Mouse (Mus musculus): ENCODE measurements around the gene Fam71a. TPM values are rescaled to one million over a fixed set of nuclear protein-coding genes. Genes with fewer than 3 reads are reported as not detected.

Gene Fam71a
- polyA plus RNA-seq, 1 experiment: not detected

- no peak overlapping the region for H3ac ChIP-seq (ENCODE audit: control insufficient read depth, insufficient read length, low read depth)
- no peaks in the 10 kb centered on the region for H3K36me3 ChIP-seq (ENCODE audit: control insufficient read depth, insufficient read depth)
- H3K79me3 ChIP-seq (ENCODE audit: low read depth): no peaks in the 10 kb centered on the region
- TF ChIP-seq MAX (IDR thresholded peaks at IDR 0.05): no peak
- TF ChIP-seq USF1 (IDR thresholded peaks at IDR 0.05; ENCODE audit: low read depth): no peak
- TF ChIP-seq CTCF (IDR thresholded peaks at IDR 0.05; ENCODE audit: control insufficient read depth, insufficient read depth, insufficient read length): no peak
- no peak for TF ChIP-seq MYOD1 (IDR thresholded peaks at IDR 0.05; ENCODE audit: control insufficient read depth, insufficient read length, low read depth)
- TF ChIP-seq MYOG (IDR thresholded peaks at IDR 0.05; ENCODE audit: control insufficient read depth, extremely low read depth, insufficient read length): no peak
- no peak for TF ChIP-seq CEBPB (IDR thresholded peaks at IDR 0.05; ENCODE audit: low read depth)
- TF ChIP-seq FOSL1 (IDR thresholded peaks at IDR 0.05; ENCODE audit: insufficient read depth, low read length, poor library complexity, severe bottlenecking): no peak
- H3K4me3 ChIP-seq (ENCODE audit: insufficient read depth, poor library complexity, severe bottlenecking): no peak overlapping the region
- H3K79me2 ChIP-seq (ENCODE audit: control insufficient read depth, insufficient read depth): no peaks in the 10 kb centered on the region
- peaks cover 40% of the 10 kb centered on the region for H3K27me3 ChIP-seq (ENCODE audit: control insufficient read depth, insufficient read depth, insufficient read length)
Measured at GRCm38 (mm10) chr1:191138436-191138835, 26.2 kb downstream of the Fam71a start.

DNA sequence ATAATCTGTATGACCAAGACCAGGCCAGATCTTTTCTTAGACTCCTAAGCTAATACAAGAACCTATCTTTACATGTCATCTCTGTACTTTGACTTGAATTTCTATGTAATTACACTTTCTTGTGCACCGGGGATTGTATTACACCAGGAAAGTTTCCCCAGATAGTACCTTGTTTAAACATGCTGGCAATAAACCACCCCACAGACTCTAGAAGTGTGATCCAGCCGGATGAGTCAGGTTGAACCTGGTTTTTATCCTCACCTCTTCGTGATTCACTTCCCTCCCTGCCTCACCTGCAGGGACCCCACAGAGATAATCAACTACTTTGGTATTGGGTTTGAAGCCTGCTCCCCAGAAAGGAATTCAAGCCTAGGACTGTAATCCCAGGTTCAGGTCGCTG lies 29.2 kb downstream of the Fam71a start:
- no peak for TF ChIP-seq MAX (IDR thresholded peaks at IDR 0.05)
- TF ChIP-seq CEBPB (IDR thresholded peaks at IDR 0.05; ENCODE audit: low read depth): no peak
- TF ChIP-seq MYOD1 (IDR thresholded peaks at IDR 0.05; ENCODE audit: control insufficient read depth, insufficient read length, low read depth): no peak
- TF ChIP-seq MYOG (IDR thresholded peaks at IDR 0.05; ENCODE audit: control insufficient read depth, extremely low read depth, insufficient read length): no peak
- H3K79me3 ChIP-seq (ENCODE audit: low read depth): no peaks in the 10 kb centered on the region
- no peak overlapping the region for H3ac ChIP-seq (ENCODE audit: control insufficient read depth, insufficient read length, low read depth)
- no peak overlapping the region for H3K4me3 ChIP-seq (ENCODE audit: insufficient read depth, poor library complexity, severe bottlenecking)
- no peaks in the 10 kb centered on the region for H3K36me3 ChIP-seq (ENCODE audit: control insufficient read depth, insufficient read depth)
- H3K79me2 ChIP-seq (ENCODE audit: control insufficient read depth, insufficient read depth): no peaks in the 10 kb centered on the region
- peaks cover 49% of the 10 kb centered on the region for H3K27me3 ChIP-seq (ENCODE audit: control insufficient read depth, insufficient read depth, insufficient read length)

GRCm38 (mm10) chr1:191132934-191133333 lies 31.7 kb downstream of the Fam71a start:
- peaks cover 42% of the 10 kb centered on the region for H3K27me3 ChIP-seq (ENCODE audit: control insufficient read depth, insufficient read depth, insufficient read length)
- H3K36me3 ChIP-seq (ENCODE audit: control insufficient read depth, insufficient read depth): no peaks in the 10 kb centered on the region
- no peaks in the 10 kb centered on the region for H3K79me3 ChIP-seq (ENCODE audit: low read depth)
- TF ChIP-seq MAX (IDR thresholded peaks at IDR 0.05) (no peak), USF1 (IDR thresholded peaks at IDR 0.05; ENCODE audit: low read depth) (no peak), FOSL1 (IDR thresholded peaks at IDR 0.05; ENCODE audit: insufficient read depth, low read length, poor library complexity, severe bottlenecking) (no peak), MYOG (IDR thresholded peaks at IDR 0.05; ENCODE audit: control insufficient read depth, extremely low read depth, insufficient read length) (no peak), MYOD1 (IDR thresholded peaks at IDR 0.05; ENCODE audit: control insufficient read depth, insufficient read length, low read depth) (no peak), CEBPB (IDR thresholded peaks at IDR 0.05; ENCODE audit: low read depth) (no peak), CTCF (IDR thresholded peaks at IDR 0.05; ENCODE audit: control insufficient read depth, insufficient read depth, insufficient read length) (no peak)
- no peak overlapping the region for H3ac ChIP-seq (ENCODE audit: control insufficient read depth, insufficient read length, low read depth)
- H3K79me2 ChIP-seq (ENCODE audit: control insufficient read depth, insufficient read depth): no peaks in the 10 kb centered on the region
- H3K4me3 ChIP-seq (ENCODE audit: insufficient read depth, poor library complexity, severe bottlenecking): no peak overlapping the region

DNA sequence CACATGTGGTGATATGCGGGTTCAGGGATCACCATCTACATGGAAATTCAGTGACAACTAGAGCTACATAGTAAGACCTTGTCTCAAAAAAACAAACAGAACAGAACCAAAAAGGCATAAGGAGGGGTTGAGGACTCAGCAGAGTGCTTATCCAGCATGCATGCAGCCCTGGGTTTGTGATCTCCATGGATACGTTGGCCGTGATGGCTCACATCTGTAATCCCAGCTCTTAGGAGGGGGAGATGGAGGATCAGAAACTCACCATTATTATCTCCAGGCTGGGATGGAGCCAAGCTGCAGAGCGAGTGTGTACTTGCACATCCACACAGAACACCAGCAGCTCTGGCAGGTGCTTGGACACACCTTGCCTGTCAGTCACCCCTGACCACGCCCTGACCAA lies 32.4 kb downstream of the Fam71a start:
- H3K4me3 ChIP-seq (ENCODE audit: insufficient read depth, poor library complexity, severe bottlenecking): no peak overlapping the region
- peaks cover 38% of the 10 kb centered on the region for H3K27me3 ChIP-seq (ENCODE audit: control insufficient read depth, insufficient read depth, insufficient read length)
- H3K79me3 ChIP-seq (ENCODE audit: low read depth): no peaks in the 10 kb centered on the region
- no peak overlapping the region for H3ac ChIP-seq (ENCODE audit: control insufficient read depth, insufficient read length, low read depth)
- no peaks in the 10 kb centered on the region for H3K36me3 ChIP-seq (ENCODE audit: control insufficient read depth, insufficient read depth)
- no peak for TF ChIP-seq FOSL1 (IDR thresholded peaks at IDR 0.05; ENCODE audit: insufficient read depth, low read length, poor library complexity, severe bottlenecking)
- TF ChIP-seq CEBPB (IDR thresholded peaks at IDR 0.05; ENCODE audit: low read depth): no peak
- no peak for TF ChIP-seq MYOD1 (IDR thresholded peaks at IDR 0.05; ENCODE audit: control insufficient read depth, insufficient read length, low read depth)
- no peak for TF ChIP-seq MYOG (IDR thresholded peaks at IDR 0.05; ENCODE audit: control insufficient read depth, extremely low read depth, insufficient read length)
- no peak for TF ChIP-seq USF1 (IDR thresholded peaks at IDR 0.05; ENCODE audit: low read depth)
- no peaks in the 10 kb centered on the region for H3K79me2 ChIP-seq (ENCODE audit: control insufficient read depth, insufficient read depth)

- H3ac ChIP-seq (ENCODE audit: control insufficient read depth, insufficient read length, low read depth): no peak overlapping the region
- no peaks in the 10 kb centered on the region for H3K36me3 ChIP-seq (ENCODE audit: control insufficient read depth, insufficient read depth)
- H3K79me3 ChIP-seq (ENCODE audit: low read depth): no peaks in the 10 kb centered on the region
- no peaks in the 10 kb centered on the region for H3K79me2 ChIP-seq (ENCODE audit: control insufficient read depth, insufficient read depth)
- TF ChIP-seq MYOG (IDR thresholded peaks at IDR 0.05; ENCODE audit: control insufficient read depth, extremely low read depth, insufficient read length): no peak
- no peak for TF ChIP-seq CTCF (IDR thresholded peaks at IDR 0.05; ENCODE audit: control insufficient read depth, insufficient read depth, insufficient read length)
- no peak for TF ChIP-seq FOSL1 (IDR thresholded peaks at IDR 0.05; ENCODE audit: insufficient read depth, low read length, poor library complexity, severe bottlenecking)
- no peak for TF ChIP-seq MAX (IDR thresholded peaks at IDR 0.05)
- TF ChIP-seq CEBPB (IDR thresholded peaks at IDR 0.05; ENCODE audit: low read depth): no peak
- TF ChIP-seq USF1 (IDR thresholded peaks at IDR 0.05; ENCODE audit: low read depth): no peak
- TF ChIP-seq MYOD1 (IDR thresholded peaks at IDR 0.05; ENCODE audit: control insufficient read depth, insufficient read length, low read depth): no peak
- peaks cover 32% of the 10 kb centered on the region for H3K27me3 ChIP-seq (ENCODE audit: control insufficient read depth, insufficient read depth, insufficient read length)
- H3K4me3 ChIP-seq (ENCODE audit: insufficient read depth, poor library complexity, severe bottlenecking): no peak overlapping the region
Measured at GRCm38 (mm10) chr1:191131692-191132091, 32.9 kb downstream of the Fam71a start.
